Mouse (Mus musculus) erythroblast, embryonic 14.5 days (primary cell): ENCODE measurements around the gene Mycbpap.

Experiments
- GATA1 ChIP-seq: IDR thresholded peaks from 2 replicates; pipeline ENCODE4 v1.6.1; 2012; ENCODE audit warnings: low read length, inconsistent platforms, mixed read lengths
- TAL1 ChIP-seq: IDR thresholded peaks from 3 replicates; pipeline ENCODE4 v1.6.1; 2012; ENCODE audit warnings: low read length, inconsistent platforms, mixed read lengths

- TF ChIP-seq GATA1 (no peak), TAL1 (no peak)
These were observed 22.5 kb downstream of the Mycbpap start for GRCm38 (mm10) chr11:94499035-94499434.
